Mouse (Mus musculus): ENCODE data around the gene Gm12185. TPM values are rescaled to one million over a fixed set of nuclear protein-coding genes. Genes with fewer than 3 reads are reported as not detected.

Gene Gm12185
- polyA plus RNA-seq (2012; rRNA removed): not detected in 2 replicates

GRCm38 (mm10) chr11:48991740-48992520 lies at the start of gene Gm12185:
Gene Gm12185, minus strand, starts transcription at chr11:48992226.

DNA sequence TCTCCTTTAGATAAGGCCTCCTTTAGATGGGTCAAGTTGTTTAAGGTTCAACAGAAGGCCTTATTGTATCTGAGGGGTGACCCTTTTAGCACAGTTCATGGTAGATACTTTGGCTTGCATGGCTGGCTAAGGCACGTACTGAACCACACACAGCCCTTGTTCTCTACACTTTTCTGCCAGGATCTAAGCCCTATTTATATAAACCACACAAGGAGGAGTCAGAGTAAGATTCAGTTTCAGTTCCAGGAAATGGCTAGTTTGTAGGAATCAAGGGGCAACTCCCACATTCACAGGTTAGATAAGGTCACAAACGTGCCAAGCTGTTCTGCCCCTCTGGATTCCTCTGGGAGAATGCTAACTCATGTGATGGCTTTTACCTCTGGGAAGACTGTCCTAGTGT lies 2.0 kb upstream of the Gm12185 start, which contains the start of gene Tgtp1:
Gene Tgtp1, minus strand, starts transcription at position 155 of the 400 bp plus-strand sequence.

GRCm38 (mm10) chr11:48979251-48979650 lies 12.8 kb downstream of the Gm12185 start, which contains the start of gene 9930111J21Rik1:
Gene 9930111J21Rik1, minus strand, starts transcription at chr11:48979398.

GRCm38 (mm10) chr11:48978240-48978939 lies 13.6 kb downstream of the Gm12185 start, which contains the start of gene Olfr56:
Gene Olfr56, plus strand, starts transcription at chr11:48978889.

DNA sequence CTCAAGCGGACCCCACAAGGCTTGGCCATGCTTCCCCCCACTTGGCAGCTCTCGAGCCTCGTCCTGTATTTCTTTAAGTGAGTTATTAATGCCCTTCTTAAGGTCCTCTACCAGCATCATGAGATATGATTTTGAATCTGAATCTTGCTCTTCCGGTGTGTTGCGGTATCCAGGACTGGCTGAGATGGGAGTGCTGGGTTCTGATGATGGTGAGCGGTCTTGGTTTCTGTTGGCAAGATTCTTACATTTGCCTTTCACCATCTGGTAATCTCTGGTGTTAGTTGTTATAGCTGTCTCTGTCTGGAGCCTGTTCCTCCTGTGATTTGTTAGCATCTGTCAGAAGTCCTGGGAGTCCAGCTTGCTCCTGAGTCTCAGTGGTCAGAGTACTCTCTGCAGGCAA lies 45.9 kb downstream of the Gm12185 start, which contains the start of gene Psme2b:
Gene Psme2b, minus strand, starts transcription at position 101 of the 400 bp plus-strand sequence.

DNA sequence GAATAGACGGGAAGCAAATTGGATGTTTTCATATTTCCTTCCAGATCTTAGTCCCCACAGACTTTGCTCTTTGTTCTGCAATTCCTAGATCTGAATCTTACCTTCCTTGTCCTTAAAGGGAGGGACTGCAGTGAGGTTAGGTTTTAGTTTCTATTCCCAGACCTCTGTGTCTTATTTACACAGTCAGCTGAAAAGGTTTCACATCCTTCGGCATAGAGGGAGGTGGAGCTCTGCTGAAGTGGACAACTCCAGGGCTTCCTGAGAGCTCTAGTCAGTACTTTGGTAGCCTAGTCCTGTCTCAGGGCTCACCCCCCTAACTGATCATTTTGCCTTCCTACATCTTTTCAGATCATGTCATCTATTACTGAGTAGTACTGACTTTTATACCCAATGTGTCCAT lies 90.0 kb downstream of the Gm12185 start, which contains the start of gene Gm5431:
Gene Gm5431, minus strand, starts transcription at position 194 of the 400 bp plus-strand sequence.

DNA sequence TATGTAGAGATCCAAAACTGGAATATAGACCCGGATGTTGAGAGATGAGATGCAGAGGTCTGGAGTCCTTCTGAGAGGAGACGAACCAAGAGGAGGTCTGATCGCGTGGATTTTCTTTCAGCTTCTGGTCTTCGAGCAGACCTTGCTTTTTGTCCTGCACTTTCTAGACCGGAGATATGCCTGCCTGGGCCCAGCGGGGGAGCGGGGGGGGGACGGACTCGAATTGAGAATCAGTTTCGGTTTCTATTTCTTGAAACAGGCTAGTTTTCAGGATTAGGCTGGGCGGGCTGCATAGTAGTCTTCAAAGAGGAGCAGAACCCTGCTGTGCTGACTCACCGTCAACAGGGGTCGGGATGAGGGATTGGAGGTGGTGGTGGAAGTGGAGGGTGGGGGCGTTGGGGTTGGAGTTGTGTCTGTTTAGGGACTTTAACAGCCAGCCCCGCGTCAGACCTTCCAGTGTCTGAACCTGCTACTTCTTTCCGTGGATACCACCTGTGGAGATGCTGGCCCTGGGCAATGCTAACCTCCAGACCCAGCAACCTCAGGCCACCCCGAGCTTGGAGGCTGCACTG lies 120.7 kb downstream of the Gm12185 start, which contains the start of gene Irgm1:
Gene Irgm1, minus strand, starts transcription at position 483 of the 572 bp plus-strand sequence.

Other genes starting within 250 kb of the Gm12185 start
- gene Rack1, start 191.9 kb downstream of the Gm12185 start, polyA plus RNA-seq (2012; rRNA removed): 1,363 and 1,952 TPM in 2 replicates
- 41.2 and 55.9 TPM in 2 replicates for gene Trim41, start 174.9 kb downstream of the Gm12185 start, polyA plus RNA-seq (2012; rRNA removed)
- 1.3 and 1.5 TPM in 2 replicates for gene Trim7, start 166.1 kb downstream of the Gm12185 start, polyA plus RNA-seq (2012; rRNA removed)
- gene Gm12184, start 165.6 kb downstream of the Gm12185 start, polyA plus RNA-seq (2012; rRNA removed): 24.0 and 57.0 TPM in 2 replicates
- 1.5 and 2.2 TPM in 2 replicates for gene Irgm1, start 120.5 kb downstream of the Gm12185 start, polyA plus RNA-seq (2012; rRNA removed)
- gene Gm5431, start 90.0 kb downstream of the Gm12185 start, polyA plus RNA-seq (2012; rRNA removed): 0.12 and 0.13 TPM in 2 replicates
- gene Psme2b, start 46.0 kb downstream of the Gm12185 start, polyA plus RNA-seq (2012; rRNA removed): 0.58 and 1.1 TPM in 2 replicates
- 0.02 and 0.06 TPM in 2 replicates for gene Olfr56, start 13.3 kb downstream of the Gm12185 start, polyA plus RNA-seq (2012; rRNA removed)
- 0.18 and 0.27 TPM in 2 replicates for gene 9930111J21Rik1, start 12.8 kb downstream of the Gm12185 start, polyA plus RNA-seq (2012; rRNA removed)
- not detected in 2 replicates for gene Tgtp1, start 1.9 kb upstream of the Gm12185 start, polyA plus RNA-seq (2012; rRNA removed)
- gene 9930111J21Rik2, start 59.0 kb upstream of the Gm12185 start, polyA plus RNA-seq (2012; rRNA removed): 0.10 and 0.29 TPM in 2 replicates
- not detected in 2 replicates for gene Tgtp2, start 72.0 kb upstream of the Gm12185 start, polyA plus RNA-seq (2012; rRNA removed)
- gene Ifi47, start 84.4 kb upstream of the Gm12185 start, polyA plus RNA-seq (2012; rRNA removed): 0.55 and 0.89 TPM in 2 replicates
- gene Olfr1396, start 122.6 kb upstream of the Gm12185 start, polyA plus RNA-seq (2012; rRNA removed): not detected in 2 replicates
- gene Olfr1395, start 150.0 kb upstream of the Gm12185 start, polyA plus RNA-seq (2012; rRNA removed): not detected in 2 replicates
- not detected in 2 replicates for gene Olfr1394, start 162.2 kb upstream of the Gm12185 start, polyA plus RNA-seq (2012; rRNA removed)
- 0.21 and 0.44 TPM in 2 replicates for gene Btnl9, start 194.9 kb upstream of the Gm12185 start, polyA plus RNA-seq (2012; rRNA removed)
- gene Zfp62, start 211.1 kb upstream of the Gm12185 start, polyA plus RNA-seq (2012; rRNA removed): 34.9 and 45.0 TPM in 2 replicates

Measured in central nervous system, embryonic 11.5 days (tissue).